Mouse (Mus musculus) kidney, embryonic 15.5 days (tissue): Measurements from ENCODE around the gene Fam120b. TPM values are rescaled to one million over a fixed set of nuclear protein-coding genes. Genes with fewer than 3 reads are reported as not detected.

Experiments
- ATAC-seq: fragments of 200-750 bp; cut with Nextera tagmentation; replicated peaks from 2 replicates; pipeline ENCODE4 v1.8.0; 2017; ENCODE audit warnings: moderate TSS enrichment; ENCODE audit not compliant: low FRiP score
- H3K27ac ChIP-seq: fragments of 300-500 bp; sonication (generic); 2 replicates; pipeline ENCODE4 v1.5.1; 2015; ENCODE audit warnings: mild to moderate bottlenecking, inconsistent platforms
- H3K27me3 ChIP-seq: fragments of 300-500 bp; sonication (generic); 2 replicates; pipeline ENCODE4 v1.6.1; 2015; ENCODE audit warnings: inconsistent platforms
- H3K36me3 ChIP-seq: fragments of 300-500 bp; sonication (generic); 2 replicates; pipeline ENCODE4 v1.6.1; 2015; ENCODE audit warnings: inconsistent platforms
- H3K4me1 ChIP-seq: fragments of 300-500 bp; sonication (generic); 2 replicates; pipeline ENCODE4 v1.6.1; 2015; ENCODE audit warnings: inconsistent platforms
- H3K4me2 ChIP-seq: fragments of 300-500 bp; sonication (generic); 2 replicates; pipeline ENCODE4 v1.6.1; 2015; ENCODE audit warnings: moderate library complexity, mild to moderate bottlenecking, inconsistent platforms
- H3K4me3 ChIP-seq: fragments of 300-500 bp; sonication (generic); replicated peaks from 2 replicates; pipeline ENCODE4 v1.5.1; 2015; ENCODE audit warnings: mild to moderate bottlenecking, inconsistent platforms
- H3K9ac ChIP-seq: fragments of 300-500 bp; sonication (generic); 2 replicates; pipeline ENCODE4 v1.6.1; 2015; ENCODE audit warnings: mild to moderate bottlenecking, inconsistent platforms
- H3K9me3 ChIP-seq: fragments of 300-500 bp; sonication (generic); replicated peaks from 2 replicates; pipeline ENCODE4 v1.6.1; 2016; ENCODE audit warnings: inconsistent platforms
- WGBS: fragments of 180-500 bp; shearing (Covaris S2); methylation state at CpG from one replicate; pipeline ENCODE4 v1.1.7; 2015; ENCODE audit warnings: mixed read lengths; 5-methylcytosine and 5-hydroxymethylcytosine counted together
- polyA plus RNA-seq: library from polyadenylated mRNA; unstranded; fragments of >200 nt; fragmentation: Nextera tagmentation; extraction: Ambion mirVana; gene quantifications from 2 replicates; pipeline ENCODE4 v1.2.1, GENCODE M21; 2015

Gene Fam120b
- 28.1 and 28.7 TPM in 2 replicates for polyA plus RNA-seq

- Histone ChIP-seq H3K9me3 (no peaks in the 10 kb centered on the region), H3K27ac (peak within 1 kb of the TSS; percentile 93), H3K27me3 (peaks cover 19% of the 10 kb centered on the region), H3K36me3 (no peaks in the 10 kb centered on the region), H3K4me2 (peak within 1 kb of the TSS; percentile 82), H3K4me3 (peak within 1 kb of the TSS; percentile 78), H3K9ac (peak within 1 kb of the TSS; percentile 81), H3K4me1 (peaks cover 17% of the 10 kb centered on the region)
- WGBS = under 1% methylated on average over 31 of the region's 31 CpGs
- ATAC-seq = peak; percentile 98
Measured at GRCm38 (mm10) chr17:15395997-15396675, at the start of gene Fam120b. Fam120b (plus strand) TSS chr17:15396202.

GRCm38 (mm10) chr17:15350152-15350551 is 45.9 kb upstream of the Fam120b start:
- ATAC-seq = no peak
- Histone ChIP-seq H3K36me3 (no peaks in the 10 kb centered on the region), H3K27ac (no peak overlapping the region), H3K4me3 (no peak overlapping the region), H3K27me3 (no peaks in the 10 kb centered on the region), H3K4me2 (no peak overlapping the region), H3K4me1 (peaks cover 8% of the 10 kb centered on the region), H3K9me3 (no peaks in the 10 kb centered on the region), H3K9ac (no peak overlapping the region)
- 66% methylated on average over 2 of the region's 2 CpGs for WGBS

GRCm38 (mm10) chr17:15352869-15353610 is 43.0 kb upstream of the Fam120b start:
- no peak overlapping the region for H3K27ac ChIP-seq
- ATAC-seq = peak; percentile 79; the same call in 1 of the 2 replicates
- H3K9me3 ChIP-seq = no peaks in the 10 kb centered on the region
- H3K4me3 ChIP-seq = no peak overlapping the region
- peaks cover 8% of the 10 kb centered on the region for H3K4me1 ChIP-seq
- WGBS = 47% methylated on average over 10 of the region's 10 CpGs
- no peaks in the 10 kb centered on the region for H3K27me3 ChIP-seq
- H3K9ac ChIP-seq = no peak overlapping the region
- no peak overlapping the region for H3K4me2 ChIP-seq
- H3K36me3 ChIP-seq = no peaks in the 10 kb centered on the region

- ATAC-seq = no peak
- Histone ChIP-seq H3K9me3 (no peaks in the 10 kb centered on the region), H3K27ac (no peak overlapping the region), H3K4me1 (peaks cover 8% of the 10 kb centered on the region), H3K9ac (no peak overlapping the region), H3K4me2 (no peak overlapping the region), H3K36me3 (no peaks in the 10 kb centered on the region), H3K27me3 (no peaks in the 10 kb centered on the region), H3K4me3 (no peak overlapping the region)
- 84% methylated on average over 2 of the region's 2 CpGs for WGBS
Measured at GRCm38 (mm10) chr17:15354006-15354405, 42.0 kb upstream of the Fam120b start.

DNA sequence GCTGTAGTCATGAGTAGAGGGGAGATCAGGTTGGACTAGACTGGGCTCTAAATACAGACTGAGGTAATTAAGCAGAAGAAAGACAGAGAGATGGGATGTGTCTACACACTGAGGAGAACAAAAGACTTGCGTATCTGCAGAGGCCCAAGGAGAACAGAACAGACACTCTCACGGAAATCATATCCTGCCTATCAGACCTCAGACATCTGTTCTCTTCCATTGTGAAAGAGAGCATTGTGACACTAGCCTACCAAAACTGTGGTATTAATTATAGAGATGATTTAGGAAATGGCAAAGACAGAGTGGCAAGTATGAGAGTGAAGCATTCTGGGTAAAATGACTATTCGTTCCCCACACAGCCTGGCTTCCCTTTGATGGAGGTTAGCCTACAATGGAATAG is 40.9 kb upstream of the Fam120b start:
- ATAC-seq = no peak
- H3K4me1 ChIP-seq = peaks cover 8% of the 10 kb centered on the region
- no peaks in the 10 kb centered on the region for H3K9me3 ChIP-seq
- WGBS = 94% methylated on average over 3 of the region's 3 CpGs
- no peak overlapping the region for H3K4me2 ChIP-seq
- H3K27ac ChIP-seq = no peak overlapping the region
- H3K9ac ChIP-seq = no peak overlapping the region
- no peaks in the 10 kb centered on the region for H3K27me3 ChIP-seq
- no peaks in the 10 kb centered on the region for H3K36me3 ChIP-seq
- H3K4me3 ChIP-seq = no peak overlapping the region

DNA sequence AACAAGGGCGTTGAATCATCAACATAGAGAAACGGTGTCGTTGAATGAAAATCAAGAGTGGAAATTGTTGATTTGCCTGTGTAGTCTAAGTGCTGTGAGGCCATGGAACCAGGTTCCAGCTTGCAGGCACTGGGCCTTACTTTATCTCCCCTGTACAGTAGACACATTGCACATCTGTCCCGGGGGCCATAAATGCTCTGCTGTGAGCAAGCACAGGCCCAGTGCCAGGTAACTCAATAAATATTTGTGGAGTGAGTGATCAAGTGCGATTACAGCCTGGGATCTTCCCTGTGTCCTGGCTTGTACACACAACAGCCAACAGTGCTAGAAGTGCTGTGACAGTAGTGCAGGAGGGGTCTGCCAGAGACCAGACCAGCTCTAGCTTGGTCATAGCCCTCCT is 39.5 kb upstream of the Fam120b start:
- no peak for ATAC-seq
- Histone ChIP-seq H3K27ac (no peak overlapping the region), H3K27me3 (no peaks in the 10 kb centered on the region), H3K36me3 (no peaks in the 10 kb centered on the region), H3K4me3 (no peak overlapping the region), H3K9ac (no peak overlapping the region), H3K4me1 (peaks cover 8% of the 10 kb centered on the region), H3K9me3 (no peaks in the 10 kb centered on the region), H3K4me2 (no peak overlapping the region)
- WGBS = 89% methylated on average over 5 of the region's 5 CpGs

DNA sequence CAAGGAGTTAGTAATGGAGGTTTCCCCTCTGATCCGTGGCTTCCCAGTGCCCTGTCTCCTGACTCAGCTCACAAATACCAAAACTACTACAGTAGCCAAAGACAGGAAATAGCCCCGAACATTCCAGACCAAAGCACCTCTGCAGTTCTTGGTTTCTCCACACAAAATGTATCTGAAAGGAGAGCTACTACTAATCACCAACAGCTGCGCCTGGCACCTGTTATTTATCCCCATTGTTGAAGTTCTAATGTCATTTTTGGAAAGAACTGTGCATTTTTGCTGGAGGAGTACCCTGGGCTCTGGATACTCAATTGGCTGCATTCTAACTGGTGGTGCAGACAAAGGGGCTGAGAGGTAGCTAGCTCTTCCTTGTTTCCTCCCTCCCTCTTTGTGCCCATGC is 38.9 kb upstream of the Fam120b start:
- ATAC-seq = no peak
- no peaks in the 10 kb centered on the region for H3K36me3 ChIP-seq
- no peak overlapping the region for H3K4me3 ChIP-seq
- no peaks in the 10 kb centered on the region for H3K9me3 ChIP-seq
- WGBS = 70% methylated on average over 3 of the region's 3 CpGs
- H3K27me3 ChIP-seq = no peaks in the 10 kb centered on the region
- no peak overlapping the region for H3K4me2 ChIP-seq
- H3K4me1 ChIP-seq = peaks cover 8% of the 10 kb centered on the region
- H3K27ac ChIP-seq = no peak overlapping the region
- no peak overlapping the region for H3K9ac ChIP-seq

DNA sequence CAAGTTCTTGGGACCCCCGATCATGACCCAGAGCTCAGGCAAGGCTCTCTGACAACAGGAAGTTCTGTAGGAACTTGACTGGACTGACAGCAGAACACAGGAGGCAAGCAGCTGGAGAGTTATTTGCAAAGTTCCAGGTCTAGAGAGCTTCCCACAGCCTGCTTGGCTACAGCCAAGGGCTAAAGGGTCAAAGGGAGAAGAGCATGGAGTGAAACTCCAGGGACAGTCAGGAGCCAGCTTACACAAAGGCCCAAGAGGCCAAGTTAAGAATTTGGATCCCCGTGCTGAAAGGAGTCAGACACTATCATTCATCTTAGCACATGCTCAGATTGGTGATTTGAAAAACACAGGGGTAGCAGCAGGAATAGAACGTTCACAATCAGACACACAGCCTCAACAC is 32.3 kb upstream of the Fam120b start:
- H3K36me3 ChIP-seq = peaks cover 18% of the 10 kb centered on the region
- no peak overlapping the region for H3K27ac ChIP-seq
- H3K4me3 ChIP-seq = no peak overlapping the region
- H3K9me3 ChIP-seq = no peaks in the 10 kb centered on the region
- peaks cover under 1% of the 10 kb centered on the region; the same call in 1 of the 2 replicates for H3K27me3 ChIP-seq
- 57% methylated on average over 3 of the region's 3 CpGs for WGBS
- H3K4me1 ChIP-seq = no peaks in the 10 kb centered on the region
- no peak overlapping the region for H3K4me2 ChIP-seq
- no peak for ATAC-seq
- H3K9ac ChIP-seq = no peak overlapping the region

DNA sequence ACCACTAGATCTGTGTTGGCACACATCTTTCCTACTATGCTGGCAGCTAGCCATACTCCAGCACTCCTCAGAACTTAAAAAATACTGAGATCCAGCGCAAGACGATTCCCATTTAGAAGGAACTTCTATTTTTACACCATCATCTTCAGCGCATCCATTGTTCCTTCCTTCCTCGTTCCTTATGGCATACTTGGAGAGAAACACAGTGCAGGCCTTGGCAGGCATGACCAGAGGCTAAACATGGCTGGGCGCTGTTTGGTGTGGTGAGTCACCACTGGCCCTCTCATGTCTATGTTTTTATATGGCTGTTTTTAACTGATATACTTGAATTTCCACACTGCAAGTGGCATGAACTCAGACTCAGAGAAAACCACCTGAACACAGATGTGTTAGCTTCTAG is 30.4 kb upstream of the Fam120b start:
- H3K36me3 ChIP-seq = peaks cover 29% of the 10 kb centered on the region
- no peak overlapping the region for H3K4me3 ChIP-seq
- ATAC-seq = no peak
- H3K27ac ChIP-seq = no peak overlapping the region; the same call in 1 of the 2 replicates
- H3K9ac ChIP-seq = no peak overlapping the region
- peaks cover under 1% of the 10 kb centered on the region; the same call in 1 of the 2 replicates for H3K4me1 ChIP-seq
- H3K4me2 ChIP-seq = no peak overlapping the region
- whole genome bisulfite sequencing = 78% methylated on average over 5 of the region's 5 CpGs
- H3K27me3 ChIP-seq = peaks cover 4% of the 10 kb centered on the region; the same call in 1 of the 2 replicates
- H3K9me3 ChIP-seq = no peaks in the 10 kb centered on the region

- 89% methylated on average over 14 of the region's 14 CpGs for WGBS
- peaks cover 33% of the 10 kb centered on the region for H3K36me3 ChIP-seq
Measured at GRCm38 (mm10) chr17:15370401-15370800, 25.6 kb upstream of the Fam120b start.

DNA sequence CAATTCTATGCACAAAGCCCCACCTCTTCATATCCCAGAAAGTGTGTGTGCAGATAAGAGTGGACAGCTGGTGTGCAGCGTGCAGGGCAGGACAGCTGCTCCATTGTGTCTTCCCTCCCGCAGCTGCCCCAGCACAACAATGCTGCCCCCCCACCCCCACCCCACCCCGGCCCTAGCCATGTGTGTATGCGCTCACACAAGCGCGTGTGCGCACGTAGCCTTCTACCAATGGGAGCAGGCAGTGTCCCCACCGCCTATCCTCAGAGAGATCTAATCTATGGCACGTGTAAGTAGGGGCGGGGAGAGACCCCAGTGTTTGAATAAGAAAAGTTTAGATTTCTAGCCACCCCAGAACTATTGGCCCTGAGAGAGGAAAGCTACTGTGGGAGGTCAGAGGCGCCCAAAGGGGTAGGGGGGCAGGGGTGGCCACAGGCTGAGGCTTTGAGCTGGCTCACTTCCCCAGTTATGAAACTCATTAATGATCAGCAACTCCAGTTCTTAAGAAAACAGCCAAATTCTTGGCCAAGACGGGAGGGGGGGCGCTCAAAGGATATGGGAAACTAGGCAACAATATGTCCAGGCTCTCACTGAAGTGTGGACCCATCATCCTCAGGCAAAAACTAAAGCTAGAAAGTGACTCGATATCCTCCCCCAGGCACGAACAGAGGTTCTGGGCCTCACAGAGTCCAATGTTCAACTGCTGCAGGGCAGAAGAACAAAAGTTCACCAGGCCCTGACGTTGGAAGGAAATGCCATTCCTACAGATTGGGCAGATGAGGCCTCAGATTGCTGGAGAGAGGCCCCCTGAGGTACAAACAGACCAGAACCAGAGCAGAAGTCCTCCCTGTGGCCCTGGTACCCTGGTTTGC is 23.8 kb upstream of the Fam120b start:
- WGBS = 47% methylated on average over 17 of the region's 17 CpGs
- Histone ChIP-seq H3K4me1 (peaks cover 53% of the 10 kb centered on the region), H3K27ac (peak overlapping the region; percentile 60), H3K4me3 (peak overlapping the region; percentile 69), H3K27me3 (peaks cover 41% of the 10 kb centered on the region), H3K9me3 (no peaks in the 10 kb centered on the region), H3K9ac (no peak overlapping the region), H3K4me2 (peak overlapping the region; percentile 95), H3K36me3 (peaks cover 27% of the 10 kb centered on the region)
- no peak for ATAC-seq

More at GRCm38 (mm10) chr17:15370401-15370800, 25.6 kb upstream of the Fam120b start:
- Histone ChIP-seq H3K27ac (no peak overlapping the region), H3K4me3 (no peak overlapping the region), H3K9me3 (no peaks in the 10 kb centered on the region), H3K27me3 (peaks cover 32% of the 10 kb centered on the region), H3K4me1 (peaks cover 39% of the 10 kb centered on the region), H3K9ac (no peak overlapping the region), H3K4me2 (0 out of 2 replicates have a peak overlapping the region, but pooled peaks have one; percentile 19)
- ATAC-seq = no peak
